Mouse (Mus musculus): Measurements from ENCODE around the gene Fpr1.

- no peak for TF ChIP-seq CTCF (IDR thresholded peaks at IDR 0.05; ENCODE audit: low read depth, low read length)
- TF ChIP-seq POLR2A (IDR thresholded peaks at IDR 0.05; ENCODE audit: extremely low read depth, insufficient read depth, low read length), result no peak
Observed at GRCm38 (mm10) chr17:17909636-17910421, 26.1 kb upstream of the Fpr1 start.
